Mouse (Mus musculus) thymus, postnatal 25 days (tissue): ENCODE results near the gene Aatk.

ENCODE experiments used
- DNase-seq: peaks from one replicate; pipeline ENCODE4 v3.0.0; 2022

Aatk gene

DNA sequence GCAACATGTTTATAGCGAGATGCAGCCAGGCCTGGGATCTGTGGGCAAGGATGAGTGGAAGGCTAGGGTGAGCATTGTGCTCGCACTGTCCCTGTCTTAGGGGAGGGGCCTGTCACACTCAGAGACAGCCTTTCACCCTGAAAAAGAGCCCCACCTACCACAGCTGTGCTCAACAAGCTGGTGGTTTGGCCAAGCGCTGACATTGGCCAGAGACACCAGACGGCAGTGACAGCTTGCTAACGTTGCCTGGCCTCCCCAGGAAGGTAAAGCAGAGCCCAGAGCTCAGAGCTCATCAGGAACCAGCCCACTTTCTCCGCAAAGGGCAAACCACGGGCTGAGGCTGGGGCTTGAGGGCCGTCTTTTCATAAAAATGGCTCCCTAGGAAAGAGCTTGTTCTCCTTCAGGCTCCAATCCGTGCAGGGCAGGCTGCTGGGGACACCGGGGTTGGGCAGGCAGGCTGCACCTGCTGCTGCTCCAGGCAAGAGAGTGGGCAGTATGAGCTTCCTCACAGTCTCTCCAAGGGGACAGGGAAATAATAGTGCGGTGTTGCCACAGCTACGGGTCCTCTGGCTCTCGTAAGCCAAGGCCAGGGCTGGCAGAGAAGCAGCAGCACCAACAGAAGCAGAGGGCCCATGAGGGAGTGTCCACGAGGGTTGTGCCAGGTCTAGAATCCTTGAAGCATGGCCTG lies 4.3 kb upstream of the Aatk start:
- no peak for DNase-seq

- no peak for DNase-seq
Observed at GRCm38 (mm10) chr11:120049067-120049466, 2.1 kb upstream of the Aatk start.

DNA sequence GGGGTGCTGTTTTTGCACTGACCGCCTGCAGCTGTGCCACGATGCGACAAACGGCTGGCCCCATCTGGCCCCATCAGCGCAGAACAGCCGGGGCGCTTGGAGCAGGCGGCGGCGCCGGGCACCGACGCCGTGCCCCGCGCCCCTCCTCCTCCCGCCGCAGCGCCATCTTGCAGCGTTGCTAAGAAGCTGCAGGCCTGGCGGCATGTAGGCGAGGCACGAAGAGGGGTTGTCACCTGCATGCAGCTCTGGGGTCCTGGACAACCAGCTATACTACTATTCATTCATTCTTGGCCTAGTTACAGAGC lies 1.2 kb upstream of the Aatk start:
- DNase-seq, result no peak

DNA sequence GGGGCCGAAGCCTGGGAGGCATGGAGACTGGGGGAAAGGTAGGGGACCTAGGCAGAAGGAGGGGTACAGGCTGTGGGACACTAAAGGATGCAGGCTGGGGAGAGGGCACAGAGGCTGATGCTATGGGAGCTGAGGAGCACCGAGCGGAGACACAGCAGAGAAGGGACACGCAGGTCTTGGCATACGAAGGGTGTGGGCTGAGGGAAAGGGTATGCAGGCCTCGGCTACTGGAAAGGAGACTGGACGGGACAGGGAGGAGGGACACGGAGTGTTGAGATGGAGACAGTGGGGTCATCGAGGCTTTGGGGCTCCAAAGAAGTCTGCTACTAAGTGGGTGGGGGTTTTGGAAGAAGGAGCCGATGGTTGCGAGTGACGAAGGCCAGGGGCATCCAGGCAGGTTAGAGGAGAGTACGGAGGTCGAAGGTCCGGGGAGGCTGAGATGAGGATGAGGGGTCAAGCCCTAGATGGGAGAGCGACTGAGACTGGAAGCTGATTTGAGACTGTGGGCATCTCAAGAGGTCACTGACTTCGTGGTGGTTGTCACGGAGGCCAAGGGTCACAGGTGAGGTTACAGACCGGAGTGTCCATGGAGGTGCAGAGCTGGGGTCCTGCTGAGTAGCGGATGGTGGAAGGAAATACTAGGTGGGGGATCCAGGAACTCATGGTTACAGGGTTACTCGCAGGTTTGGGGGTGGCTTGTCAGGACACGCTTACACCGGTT lies 724 bp upstream of the Aatk start:
- no peak for DNase-seq

DNA sequence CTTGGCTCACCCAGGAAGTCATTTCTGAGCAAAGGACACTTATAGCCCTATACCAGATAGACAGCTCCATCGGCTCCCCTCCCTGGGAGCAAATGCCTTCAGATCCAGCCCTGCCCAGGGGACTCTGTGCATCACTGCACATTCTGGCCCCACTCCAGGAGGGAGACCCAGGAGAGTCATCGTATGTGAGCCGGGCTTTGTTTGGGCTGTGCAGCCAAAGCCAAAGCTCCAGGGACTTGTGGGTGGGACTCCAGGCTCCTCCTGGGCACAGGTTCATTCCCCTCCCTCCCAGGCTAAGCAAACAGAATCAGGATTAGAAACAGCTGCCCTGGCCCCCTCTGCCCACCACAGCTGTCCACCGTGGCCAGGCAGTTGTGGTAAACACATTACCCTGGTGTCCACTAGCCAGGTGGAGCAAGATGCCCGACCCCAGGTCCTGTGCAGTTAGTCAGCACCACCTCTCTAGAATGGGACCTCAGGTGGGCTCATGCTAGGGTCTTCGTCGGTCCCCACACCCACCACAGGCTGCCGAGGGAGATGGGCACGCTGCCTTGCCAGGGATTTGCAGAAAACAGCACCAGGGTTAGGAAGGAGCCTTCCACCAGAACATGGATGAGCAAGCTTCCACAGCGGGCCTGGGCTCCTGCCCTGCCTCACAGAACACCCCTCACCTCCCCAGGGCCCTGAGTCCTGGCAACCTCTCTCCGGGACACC lies 971 bp downstream of the Aatk start:
- DNase-seq, result no peak

DNA sequence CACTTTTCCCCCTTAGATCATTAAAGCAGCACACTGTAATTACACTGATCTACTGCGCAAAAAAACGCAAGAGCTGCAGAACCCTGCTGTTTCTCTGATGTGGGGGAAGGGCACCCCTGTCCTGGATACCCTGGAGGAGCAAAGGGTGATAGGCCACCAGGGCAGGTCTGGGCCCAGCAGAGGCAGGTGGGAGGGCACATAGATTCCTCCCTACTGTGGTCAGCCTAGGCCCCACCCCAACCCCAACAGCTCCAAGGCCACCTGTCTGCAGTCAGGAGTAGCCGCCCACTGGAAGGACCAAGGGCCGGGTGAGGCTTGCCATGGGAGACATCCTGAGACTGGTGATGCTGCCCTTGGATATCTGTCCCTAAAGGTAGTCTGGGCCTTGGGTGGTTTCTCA lies 1.6 kb downstream of the Aatk start:
- no peak for DNase-seq

DNA sequence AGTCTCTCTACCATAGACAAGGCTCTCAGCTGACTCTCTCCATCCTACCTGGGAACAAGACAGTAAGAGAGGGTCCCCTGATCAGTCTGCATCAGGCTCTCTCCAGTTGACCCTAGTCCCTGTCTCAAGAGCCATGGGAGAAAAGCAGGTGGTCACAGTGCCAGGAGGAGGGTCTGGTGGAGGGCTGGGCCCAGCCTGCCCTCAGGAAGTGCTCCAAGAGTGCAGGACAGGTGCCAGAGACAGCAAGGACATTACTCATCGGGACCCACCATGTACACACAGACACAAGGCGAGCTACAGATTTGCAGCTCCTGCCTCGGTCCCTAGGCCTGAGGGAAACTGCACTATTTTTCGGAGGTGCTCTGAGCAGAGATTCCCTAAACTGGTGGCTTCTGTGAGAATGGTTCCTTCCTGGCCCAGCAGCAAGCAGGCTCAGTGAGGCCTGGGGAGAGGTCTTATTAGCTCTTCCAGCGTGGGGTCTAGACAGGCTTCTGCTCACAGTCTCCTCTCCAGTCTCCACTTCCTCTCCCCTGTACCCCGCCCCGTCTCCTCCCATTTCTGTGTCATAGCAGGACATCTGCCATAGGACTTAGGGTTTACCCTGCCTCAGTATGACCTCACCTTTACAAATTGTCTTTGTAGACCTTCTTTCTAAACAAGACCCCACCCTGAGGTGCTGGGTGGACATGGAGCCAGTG lies 4.7 kb downstream of the Aatk start:
- DNase-seq, result no peak

GRCm38 (mm10) chr11:120041191-120042123 lies 5.5 kb downstream of the Aatk start:
- DNase-seq, result no peak

- DNase-seq, result no peak
Observed at GRCm38 (mm10) chr11:120040440-120040839, 6.5 kb downstream of the Aatk start.

GRCm38 (mm10) chr11:120039581-120039980 lies 7.4 kb downstream of the Aatk start:
- DNase-seq, result no peak

DNA sequence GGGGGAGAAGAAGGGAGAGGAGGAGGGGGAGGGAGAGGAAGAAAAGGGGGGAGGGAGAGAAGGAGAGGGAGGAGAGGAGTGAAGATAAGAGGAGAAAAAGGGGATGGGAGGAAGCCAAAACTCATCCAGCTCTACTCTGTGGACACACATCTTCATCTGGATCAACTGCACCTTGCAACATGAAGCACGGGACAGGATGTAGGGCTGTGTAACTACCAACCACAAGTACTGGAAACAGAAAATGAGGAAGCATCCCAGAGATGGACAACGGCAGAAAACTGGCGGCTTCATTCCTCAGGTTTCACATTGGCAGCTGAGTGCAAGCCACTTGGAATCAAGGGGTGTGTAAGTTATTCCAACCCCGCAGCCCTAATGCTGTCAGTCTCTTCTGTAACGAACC lies 12.2 kb downstream of the Aatk start:
- no peak for DNase-seq

- DNase-seq, result no peak
Observed at GRCm38 (mm10) chr11:120034306-120034705, 12.7 kb downstream of the Aatk start.

GRCm38 (mm10) chr11:120033473-120033872 lies 13.5 kb downstream of the Aatk start:
- DNase-seq, result no peak

GRCm38 (mm10) chr11:120032052-120032451 lies 14.9 kb downstream of the Aatk start:
- no peak for DNase-seq

GRCm38 (mm10) chr11:120030145-120030901 lies 16.6 kb downstream of the Aatk start:
- DNase-seq, result peak; percentile 39

DNA sequence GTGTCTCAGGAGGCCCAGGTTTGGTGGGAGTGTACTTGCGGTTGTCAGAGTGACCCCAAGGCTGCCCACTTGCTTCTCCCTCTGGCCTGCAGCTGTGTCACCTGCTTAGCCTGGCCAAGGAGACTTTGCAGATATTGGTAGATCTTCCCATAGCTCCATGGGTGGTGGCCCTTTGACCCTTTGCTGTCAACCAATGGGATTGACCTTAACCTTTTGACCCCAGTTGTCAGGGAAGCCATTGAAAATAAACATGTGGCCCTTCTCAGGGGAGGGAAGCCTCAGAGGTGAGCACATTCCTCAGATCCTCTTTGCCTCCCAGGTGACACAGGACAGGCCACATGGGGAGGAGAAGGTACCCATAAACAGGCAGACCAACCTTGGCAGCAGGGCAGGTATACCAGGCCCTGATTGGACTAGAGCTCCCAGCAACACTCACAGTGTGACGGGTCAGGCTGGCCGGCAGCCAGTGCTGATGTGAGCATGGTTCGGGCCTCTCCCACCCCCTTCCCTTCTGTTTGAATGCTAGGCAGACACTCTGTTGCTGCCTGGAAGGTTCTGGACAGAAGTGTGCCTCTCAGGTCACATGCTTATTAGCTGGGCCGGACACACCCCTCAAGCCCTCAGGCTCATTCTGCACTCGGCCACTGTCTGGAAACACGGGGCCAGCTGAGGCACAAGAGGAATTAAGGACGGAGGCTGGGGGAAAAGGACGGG lies 17.4 kb downstream of the Aatk start:
- no peak for DNase-seq

- DNase-seq, result no peak
Observed at GRCm38 (mm10) chr11:120028319-120029092, 18.5 kb downstream of the Aatk start.

- no peak for DNase-seq
Observed at GRCm38 (mm10) chr11:120026941-120027340, 20.0 kb downstream of the Aatk start.

DNA sequence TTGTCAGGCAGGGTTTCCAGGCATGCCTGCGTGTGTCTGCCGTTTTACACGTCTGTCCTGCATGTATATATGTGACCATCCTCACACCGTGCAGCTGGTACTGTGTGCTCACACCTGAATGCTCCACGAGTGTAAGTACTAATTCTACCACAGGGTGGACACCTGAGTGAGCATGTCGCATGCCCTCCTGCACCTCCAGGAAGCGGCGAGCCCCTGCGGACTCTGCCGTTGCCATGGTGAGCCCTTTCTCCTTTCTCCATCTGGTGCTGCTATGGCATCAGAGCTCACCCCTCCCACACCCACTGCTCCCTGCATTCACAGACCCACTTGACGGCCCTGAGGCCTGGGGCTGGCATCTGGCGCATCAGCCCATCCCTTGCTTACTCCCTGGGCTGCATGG lies 24.1 kb downstream of the Aatk start:
- no peak for DNase-seq

DNA sequence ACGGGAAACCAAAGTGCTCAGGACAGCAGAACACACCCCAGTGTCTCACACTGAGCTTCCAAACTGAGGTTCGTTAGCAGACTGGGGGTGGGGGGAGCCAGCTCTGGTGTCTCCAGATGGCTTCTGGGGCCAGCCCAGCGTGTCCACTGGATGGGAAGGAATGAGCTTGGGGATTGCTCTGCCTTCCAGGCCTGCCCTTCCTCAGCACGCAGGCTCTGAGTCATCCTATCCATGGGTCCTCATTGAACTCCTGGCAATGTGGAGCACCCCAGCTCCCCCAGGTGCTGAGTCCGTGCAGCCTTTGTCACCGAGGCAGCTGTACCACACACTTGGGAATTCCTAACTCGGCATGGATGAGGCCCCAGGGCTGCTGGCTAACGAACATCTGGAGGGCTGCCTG lies 24.8 kb downstream of the Aatk start:
- DNase-seq, result no peak
